Mouse (Mus musculus): ENCODE data around the gene Pkn2.

Pkn2 gene

DNA sequence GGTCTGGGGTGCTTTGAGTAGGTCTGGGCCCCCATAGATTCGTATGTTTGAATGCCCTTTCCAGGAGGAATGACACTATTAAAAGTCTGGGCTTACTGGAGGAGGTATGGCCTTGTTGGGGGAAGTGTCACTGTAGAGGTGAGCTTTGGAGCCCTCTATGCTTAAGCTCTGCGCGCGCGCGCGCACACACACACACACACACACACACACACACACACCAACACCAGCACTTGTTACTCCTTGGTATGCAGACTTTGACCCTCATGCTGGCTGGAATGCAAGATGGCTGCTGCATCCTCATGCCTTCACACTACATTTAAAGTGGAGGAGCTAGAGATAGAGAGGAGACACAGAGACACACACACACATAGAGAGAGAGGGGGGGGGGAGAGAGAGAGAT is 134.1 kb downstream of the Pkn2 start:
- in situ Hi-C loops (cut with MboI, MseI): no loop called here

DNA sequence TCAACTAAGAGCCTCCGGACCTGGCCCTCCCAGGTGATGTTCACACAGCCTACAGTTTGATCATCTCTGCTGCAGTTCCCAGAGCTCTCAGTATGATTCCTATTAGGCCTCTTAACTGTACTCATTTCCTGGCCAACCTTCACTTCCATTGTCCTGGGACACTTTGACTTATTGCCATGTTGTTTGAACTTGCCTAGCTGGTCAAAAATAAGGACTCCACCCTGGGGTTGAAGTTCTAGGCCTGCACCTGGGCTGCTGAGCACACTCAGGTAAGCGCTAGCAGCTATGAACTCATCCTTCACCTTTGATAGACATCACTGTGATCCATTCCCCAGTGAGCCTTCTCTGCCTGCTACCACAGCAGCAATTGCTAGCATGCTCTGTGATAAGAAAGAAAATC is 136.7 kb downstream of the Pkn2 start:
- in situ Hi-C loops (cut with MboI, MseI): no loop called here

DNA sequence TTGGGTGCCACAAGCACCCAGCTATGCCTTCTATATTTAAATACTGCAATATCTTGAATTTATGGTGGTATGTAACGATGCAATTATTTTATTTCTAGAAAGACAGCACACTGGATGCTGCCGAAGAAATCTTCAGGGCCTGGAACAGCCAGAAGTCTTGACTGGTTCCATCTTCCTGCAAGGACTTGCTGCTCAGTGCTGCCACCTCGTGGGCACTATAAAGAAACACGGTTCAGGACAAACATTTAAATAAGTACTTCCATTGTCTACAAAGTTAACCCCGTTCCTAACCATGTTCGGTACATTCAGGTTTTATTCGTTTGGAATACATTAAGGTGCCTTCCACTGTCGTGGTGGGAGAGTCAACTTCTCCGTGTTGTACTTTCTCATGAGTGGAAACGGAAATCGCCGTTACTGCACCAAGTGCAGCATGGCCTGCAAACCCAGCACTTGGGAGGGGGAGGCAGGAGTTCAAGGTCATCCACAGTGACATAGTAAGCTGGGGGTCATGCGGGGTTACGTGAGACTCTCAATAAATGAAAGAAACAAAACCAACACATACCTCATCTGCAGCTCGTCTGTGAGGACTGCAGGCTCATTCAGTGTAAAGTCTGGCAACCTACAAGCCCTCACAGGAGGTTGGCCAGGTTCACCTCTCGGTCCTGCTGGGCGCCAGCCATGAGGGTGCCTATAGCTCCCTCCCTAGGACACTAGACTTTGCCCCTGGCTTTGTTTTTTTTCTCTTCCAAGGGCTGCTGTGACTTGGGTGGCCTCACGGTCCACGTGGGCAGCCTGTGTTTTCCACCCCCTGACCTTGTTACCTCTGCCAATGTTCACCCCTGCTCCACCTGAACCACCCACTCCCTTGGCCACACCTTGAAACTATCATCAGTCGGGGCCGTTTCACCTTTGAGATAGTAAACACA is 137.6 kb downstream of the Pkn2 start:
- in situ Hi-C loops (cut with MboI, MseI): no loop called here

Measured in T-helper 17 cell (primary cell).